Mouse (Mus musculus): ENCODE measurements around the gene Rreb1. TPM values are rescaled to one million over a fixed set of nuclear protein-coding genes. Genes with fewer than 3 reads are reported as not detected.

The Rreb1 gene
- 3.8 and 4.4 TPM in 2 replicates for polyA plus RNA-seq (2015; fragmentation: Nextera tagmentation; extraction: Ambion mirVana)

GRCm38 (mm10) chr13:37778147-37778593 lies at the start of gene Rreb1:
TSS of gene Rreb1 (plus strand) at chr13:37778400.
- peak; percentile 56 for ATAC-seq
- TF ChIP-seq CTCF (IDR thresholded peaks at IDR 0.05; ENCODE audit: low read depth) (no peak), EP300 (IDR thresholded peaks at IDR 0.05; ENCODE audit: low read depth) (no peak)
- Histone ChIP-seq H3K36me3 (replicated peaks; ENCODE audit: insufficient read depth, low read length) (no peaks in the 10 kb centered on the region), H3K4me1 (ENCODE audit: insufficient read depth) (peaks cover 20% of the 10 kb centered on the region), H3K9ac (replicated peaks) (peak within 1 kb of the TSS; percentile 68), H3K4me3 (ENCODE audit: low read depth, low read length) (peak within 1 kb of the TSS; percentile 68), H3K27ac (ENCODE audit: low read depth) (peak within 1 kb of the TSS; percentile 70), H3K27me3 (ENCODE audit: insufficient read depth, low read length) (no peaks in the 10 kb centered on the region), H3K9me3 (ENCODE audit: low read length) (no peaks in the 10 kb centered on the region), H3K4me2 (ENCODE audit: low read depth, low read length) (peak within 1 kb of the TSS; percentile 89)
- peak; percentile 56 for DNase-seq
- WGBS (ENCODE audit: insufficient replicate concordance): 0% methylated on average over 36 of the region's 37 CpGs

- H3K27me3 ChIP-seq (ENCODE audit: insufficient read depth, low read length): no peaks in the 10 kb centered on the region
- WGBS (ENCODE audit: insufficient replicate concordance): 76% methylated on average over 7 of the region's 7 CpGs
- H3K27ac ChIP-seq (ENCODE audit: low read depth): no peak overlapping the region
- H3K4me2 ChIP-seq (ENCODE audit: low read depth, low read length): no peak overlapping the region
- H3K36me3 ChIP-seq (replicated peaks; ENCODE audit: insufficient read depth, low read length): no peaks in the 10 kb centered on the region
- H3K9me3 ChIP-seq (ENCODE audit: low read length): no peaks in the 10 kb centered on the region
- DNase-seq: no peak
- no peak for TF ChIP-seq CTCF (IDR thresholded peaks at IDR 0.05; ENCODE audit: low read depth)
- TF ChIP-seq EP300 (IDR thresholded peaks at IDR 0.05; ENCODE audit: low read depth): no peak
- no peaks in the 10 kb centered on the region for H3K4me1 ChIP-seq (ENCODE audit: insufficient read depth)
- no peak overlapping the region for H3K9ac ChIP-seq (replicated peaks)
- H3K4me3 ChIP-seq (ENCODE audit: low read depth, low read length): no peak overlapping the region
- ATAC-seq: no peak
These were observed 49.6 kb upstream of the Rreb1 start for GRCm38 (mm10) chr13:37728551-37728950.

GRCm38 (mm10) chr13:37731914-37732693 lies 46.1 kb upstream of the Rreb1 start:
- no peak overlapping the region; the same call in 1 of the 2 replicates for H3K4me2 ChIP-seq (ENCODE audit: low read depth, low read length)
- peak overlapping the region; percentile 76 for H3K27ac ChIP-seq (ENCODE audit: low read depth)
- no peaks in the 10 kb centered on the region for H3K9me3 ChIP-seq (ENCODE audit: low read length)
- DNase-seq (peak; percentile 37), ATAC-seq (peak; percentile 94)
- 61% methylated on average over 12 of the region's 12 CpGs for whole genome bisulfite sequencing (ENCODE audit: insufficient replicate concordance)
- peak; percentile 19; the same call in 1 of the 2 replicates for TF ChIP-seq EP300 (IDR thresholded peaks at IDR 0.05; ENCODE audit: low read depth)
- no peak for TF ChIP-seq CTCF (IDR thresholded peaks at IDR 0.05; ENCODE audit: low read depth)
- H3K4me3 ChIP-seq (ENCODE audit: low read depth, low read length): no peak overlapping the region
- no peaks in the 10 kb centered on the region for H3K4me1 ChIP-seq (ENCODE audit: insufficient read depth)
- no peaks in the 10 kb centered on the region for H3K36me3 ChIP-seq (replicated peaks; ENCODE audit: insufficient read depth, low read length)
- no peaks in the 10 kb centered on the region for H3K27me3 ChIP-seq (ENCODE audit: insufficient read depth, low read length)
- no peak overlapping the region for H3K9ac ChIP-seq (replicated peaks)

GRCm38 (mm10) chr13:37734501-37734900 lies 43.7 kb upstream of the Rreb1 start:
- Histone ChIP-seq H3K4me1 (ENCODE audit: insufficient read depth) (no peaks in the 10 kb centered on the region), H3K4me2 (ENCODE audit: low read depth, low read length) (no peak overlapping the region), H3K27ac (ENCODE audit: low read depth) (no peak overlapping the region), H3K36me3 (replicated peaks; ENCODE audit: insufficient read depth, low read length) (no peaks in the 10 kb centered on the region), H3K9ac (replicated peaks) (no peak overlapping the region), H3K4me3 (ENCODE audit: low read depth, low read length) (no peak overlapping the region), H3K27me3 (ENCODE audit: insufficient read depth, low read length) (no peaks in the 10 kb centered on the region), H3K9me3 (ENCODE audit: low read length) (no peaks in the 10 kb centered on the region)
- 84% methylated on average over 11 of the region's 11 CpGs for WGBS (ENCODE audit: insufficient replicate concordance)
- ATAC-seq: no peak
- TF ChIP-seq CTCF (IDR thresholded peaks at IDR 0.05; ENCODE audit: low read depth) (no peak), EP300 (IDR thresholded peaks at IDR 0.05; ENCODE audit: low read depth) (no peak)
- DNase-seq: no peak

GRCm38 (mm10) chr13:37740111-37740510 lies 38.1 kb upstream of the Rreb1 start:
- H3K27me3 ChIP-seq (ENCODE audit: insufficient read depth, low read length): no peaks in the 10 kb centered on the region
- WGBS (ENCODE audit: insufficient replicate concordance): 72% methylated on average over 5 of the region's 5 CpGs
- H3K4me2 ChIP-seq (ENCODE audit: low read depth, low read length): no peak overlapping the region
- DNase-seq (no peak), ATAC-seq (no peak)
- no peaks in the 10 kb centered on the region for H3K9me3 ChIP-seq (ENCODE audit: low read length)
- no peak for TF ChIP-seq EP300 (IDR thresholded peaks at IDR 0.05; ENCODE audit: low read depth)
- no peak for TF ChIP-seq CTCF (IDR thresholded peaks at IDR 0.05; ENCODE audit: low read depth)
- H3K9ac ChIP-seq (replicated peaks): no peak overlapping the region
- H3K27ac ChIP-seq (ENCODE audit: low read depth): no peak overlapping the region
- H3K4me1 ChIP-seq (ENCODE audit: insufficient read depth): peaks cover 5% of the 10 kb centered on the region; the same call in 1 of the 2 replicates
- H3K36me3 ChIP-seq (replicated peaks; ENCODE audit: insufficient read depth, low read length): no peaks in the 10 kb centered on the region
- H3K4me3 ChIP-seq (ENCODE audit: low read depth, low read length): no peak overlapping the region

- Histone ChIP-seq H3K9ac (replicated peaks) (no peak overlapping the region), H3K4me2 (ENCODE audit: low read depth, low read length) (no peak overlapping the region), H3K4me1 (ENCODE audit: insufficient read depth) (peaks cover 5% of the 10 kb centered on the region; the same call in 1 of the 2 replicates), H3K36me3 (replicated peaks; ENCODE audit: insufficient read depth, low read length) (no peaks in the 10 kb centered on the region), H3K9me3 (ENCODE audit: low read length) (no peaks in the 10 kb centered on the region), H3K27ac (ENCODE audit: low read depth) (no peak overlapping the region), H3K27me3 (ENCODE audit: insufficient read depth, low read length) (no peaks in the 10 kb centered on the region), H3K4me3 (ENCODE audit: low read depth, low read length) (no peak overlapping the region)
- DNase-seq: no peak
- ATAC-seq: no peak
- 28% methylated on average over 5 of the region's 5 CpGs for WGBS (ENCODE audit: insufficient replicate concordance)
- TF ChIP-seq CTCF (IDR thresholded peaks at IDR 0.05; ENCODE audit: low read depth) (no peak), EP300 (IDR thresholded peaks at IDR 0.05; ENCODE audit: low read depth) (no peak)
These were observed 37.4 kb upstream of the Rreb1 start for GRCm38 (mm10) chr13:37740752-37741151.

Measured in liver, postnatal 0 days (tissue).